Mouse (Mus musculus) layer of hippocampus, postnatal 25 days (tissue): Measurements from ENCODE around the gene Ocln. TPM values are rescaled to one million over a fixed set of nuclear protein-coding genes. Genes with fewer than 3 reads are reported as not detected.
A peak's percentile ranks its signal among the peaks of the same experiment; 100 is the strongest.
"Not testable (repeated sequence)": the region's sequence is repeated elsewhere in the genome, so short reads cannot be mapped to it uniquely, and the experiment has no call there.

Source experiments
- DNase-seq, 2 experiments: peaks; one replicate each; pipeline ENCODE4 v3.0.0; 2022; ENCODE audit warnings: mixed read lengths in 2 of 2, low spot score in 1 of 2; ENCODE audit errors: extremely low spot score in 1 of 2
- total RNA-seq, 2 experiments: library from RNA; stranded (reverse); gene quantifications; 2 replicates each; pipeline ENCODE4 v1.2.3; 2021

Ocln gene
- total RNA-seq, 2 experiments from 2014 or later: 12.4 to 13.2 TPM

DNA sequence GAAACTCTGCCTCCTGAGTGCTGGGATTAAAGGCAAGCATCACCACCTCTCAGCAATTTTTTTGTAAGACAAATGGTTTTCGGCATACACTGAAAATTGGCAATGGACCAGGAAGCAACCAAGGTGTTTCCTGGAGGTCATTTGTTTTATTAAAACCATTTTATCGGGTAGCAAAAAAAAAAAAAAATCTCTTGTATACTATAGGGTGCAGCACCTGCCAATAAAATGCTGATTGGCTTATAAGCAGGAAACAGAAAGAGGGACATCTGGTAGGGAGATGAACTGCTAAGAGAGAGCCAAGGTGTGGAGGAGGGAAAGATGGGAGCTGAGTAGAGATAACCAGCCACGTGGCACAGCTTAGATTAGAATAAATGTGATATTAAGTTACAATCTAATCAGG is 7.0 kb downstream of the Ocln start:
- DNase-seq: no peak

DNA sequence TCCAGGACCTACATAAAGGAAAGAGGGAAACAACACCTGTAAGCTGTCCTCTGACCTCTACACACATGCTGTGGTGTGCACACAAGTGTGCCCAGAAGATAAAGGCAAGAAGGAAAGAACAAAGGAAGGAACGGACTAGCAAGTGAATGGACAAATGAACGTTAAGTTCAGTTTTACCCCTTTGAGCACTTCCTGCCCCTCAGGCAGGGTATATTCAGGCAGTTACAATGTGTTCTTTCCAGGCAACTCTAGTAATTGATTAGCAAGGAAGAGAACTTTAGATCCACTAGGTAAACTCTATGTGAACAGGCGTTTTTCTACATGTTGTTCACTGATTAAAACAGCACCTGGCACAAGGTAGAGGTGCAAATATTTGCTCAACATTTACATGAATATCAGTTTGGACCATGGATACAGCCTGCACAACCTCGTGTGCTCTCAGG is 8.3 kb downstream of the Ocln start:
- DNase-seq: no peak

DNA sequence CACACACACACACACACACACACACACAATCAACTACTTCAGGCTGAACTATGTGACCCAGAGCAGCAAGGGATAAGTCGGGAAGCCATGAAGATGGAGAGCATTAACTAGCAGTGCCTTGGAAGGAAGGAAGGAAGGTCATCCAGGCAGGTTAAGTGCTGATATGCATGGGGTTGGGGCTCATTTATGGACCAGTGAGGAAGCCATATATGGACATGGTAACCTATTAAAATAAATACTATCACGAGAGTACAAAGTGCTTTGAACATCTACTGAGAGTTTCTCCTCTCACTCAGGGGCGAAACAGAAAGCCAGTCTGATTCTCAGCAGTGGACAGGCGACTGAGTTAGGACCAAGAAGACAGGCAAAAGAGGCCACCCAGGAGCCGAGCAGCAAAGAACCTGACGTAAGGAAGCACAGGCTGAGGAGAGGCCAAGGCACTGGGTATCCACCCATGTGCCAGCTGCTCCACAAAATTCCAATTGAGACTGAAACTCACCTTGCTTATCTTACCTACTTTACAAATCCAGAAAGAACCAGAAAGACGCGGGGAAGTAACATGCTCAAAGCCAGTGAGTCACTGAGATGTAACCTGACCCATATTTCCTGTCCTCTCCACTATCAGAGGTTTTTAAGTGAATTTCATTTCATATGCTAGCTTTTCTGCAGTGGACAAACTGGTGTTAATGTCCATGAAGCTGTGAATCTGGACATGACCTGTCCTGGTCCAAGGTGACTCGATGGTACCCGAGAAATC is 9.3 kb downstream of the Ocln start:
- DNase-seq: no peak

DNA sequence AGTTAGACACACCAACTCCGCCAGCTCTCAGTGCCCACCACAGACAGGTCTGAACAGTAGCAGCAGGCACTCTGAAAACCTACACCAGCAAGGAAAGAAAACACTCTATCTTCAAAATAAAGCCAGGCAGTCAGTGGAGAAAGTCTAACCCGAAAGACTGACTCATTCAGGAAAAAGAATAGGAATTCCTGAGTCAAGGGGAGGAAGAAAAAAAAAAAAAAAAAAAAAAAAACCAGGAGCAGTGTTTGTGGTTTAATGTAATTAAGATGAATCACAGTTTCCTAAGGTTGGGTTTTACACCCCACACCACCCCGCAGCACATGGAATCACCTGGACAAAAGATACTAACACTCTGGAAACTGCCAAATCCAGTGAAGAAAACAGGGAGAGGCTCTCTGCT is 16.4 kb downstream of the Ocln start:
- DNase-seq: no peak

DNA sequence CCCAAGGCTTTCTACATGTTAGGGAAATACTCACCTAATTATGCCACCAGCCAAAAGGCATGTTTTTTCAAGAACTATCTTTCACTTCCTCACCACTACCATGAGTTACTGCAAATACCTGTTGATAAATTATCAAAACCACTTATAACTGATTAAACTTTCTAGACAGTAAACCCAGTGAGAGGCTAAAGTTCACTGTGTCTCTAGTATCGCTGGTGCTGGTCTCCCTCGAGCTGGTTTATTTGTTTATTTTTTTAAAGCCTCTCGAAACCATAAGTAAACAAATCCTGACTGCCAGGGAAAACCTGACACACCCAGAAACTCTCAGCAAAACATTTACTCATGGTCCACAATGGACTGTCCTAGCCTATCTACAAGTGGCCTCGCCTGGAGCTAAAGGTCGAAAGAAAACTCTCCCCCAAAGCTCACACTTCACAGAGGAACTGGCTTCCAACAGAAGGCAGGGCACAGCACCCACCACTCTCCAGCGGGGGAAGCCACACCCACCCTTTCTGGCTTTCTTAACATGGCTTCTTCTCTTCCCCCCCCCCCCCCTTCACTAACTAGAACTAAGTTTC is 19.6 kb downstream of the Ocln start:
- no peak for DNase-seq

DNA sequence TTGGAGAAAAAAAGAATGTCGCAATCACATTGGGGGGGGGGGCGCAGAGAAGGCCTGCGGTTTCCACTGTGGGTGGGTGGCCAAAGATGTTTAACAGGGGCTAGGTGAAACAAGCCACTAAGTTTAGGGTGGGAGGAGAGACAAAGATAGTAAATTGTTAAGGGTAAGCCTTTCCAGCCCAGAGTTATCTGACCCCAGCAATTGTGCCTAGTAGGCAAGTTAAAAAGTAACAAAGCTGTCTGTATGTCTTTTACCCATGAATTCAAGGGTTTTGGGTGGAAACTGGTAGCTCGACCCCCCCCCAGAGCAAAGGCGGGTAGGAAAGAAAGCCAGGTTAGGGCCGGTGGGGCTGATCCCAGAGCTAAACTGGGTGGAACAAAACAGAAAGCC is 25.9 kb downstream of the Ocln start:
- no peak for DNase-seq

DNA sequence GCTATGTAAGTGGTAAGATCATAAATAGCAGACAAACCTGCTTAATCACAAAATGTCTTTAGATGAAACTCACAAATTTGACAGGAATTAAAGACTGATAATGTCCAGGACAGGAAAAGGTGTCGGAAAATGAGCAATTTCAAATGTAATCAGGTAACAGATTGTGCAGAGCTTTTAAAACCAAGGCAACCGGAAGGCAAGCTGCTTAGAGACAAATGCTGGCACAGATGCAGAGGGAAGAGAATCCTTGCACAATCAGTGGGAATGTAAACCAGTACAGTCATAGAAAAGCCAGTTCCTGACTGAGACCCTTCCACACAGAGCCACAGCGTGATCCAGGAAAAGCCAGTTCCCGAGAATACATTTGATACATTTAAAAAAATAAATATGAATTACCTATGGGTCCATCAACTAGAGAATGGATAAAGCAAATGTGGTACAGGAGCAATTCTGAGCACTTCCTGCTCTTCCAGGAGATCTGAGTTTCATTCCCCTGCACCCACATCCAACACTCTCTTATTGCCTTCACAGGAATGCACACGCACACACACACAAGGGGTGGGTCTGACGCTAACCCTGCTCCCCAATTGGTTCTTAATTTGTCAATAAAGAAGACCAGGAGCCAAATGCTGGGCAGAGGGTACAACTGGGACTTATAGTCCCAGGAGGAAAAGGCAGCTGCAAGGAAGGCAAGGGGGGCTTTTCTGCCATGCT is 26.4 kb downstream of the Ocln start:
- peak in 1 of 2 experiments; percentile 13 for DNase-seq

DNA sequence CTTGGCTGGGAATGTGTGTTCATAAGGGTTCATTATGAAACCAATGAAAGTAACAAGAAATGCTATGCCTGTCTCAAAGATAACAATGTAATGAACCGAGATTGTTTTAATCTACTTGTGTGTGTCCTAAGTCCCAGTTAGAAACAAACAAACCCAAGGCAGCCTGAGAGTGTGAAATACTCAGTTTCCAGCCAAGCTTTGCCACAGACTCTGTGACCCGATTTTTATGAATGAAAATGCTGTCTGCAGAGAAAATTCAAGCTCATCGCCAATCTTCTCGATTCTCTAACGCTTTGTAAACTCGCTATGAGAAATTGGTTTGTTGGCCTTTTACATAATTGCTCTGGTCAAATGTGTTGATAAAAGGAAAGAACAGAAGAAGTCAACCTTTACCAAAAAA is 27.6 kb downstream of the Ocln start:
- no peak for DNase-seq

DNA sequence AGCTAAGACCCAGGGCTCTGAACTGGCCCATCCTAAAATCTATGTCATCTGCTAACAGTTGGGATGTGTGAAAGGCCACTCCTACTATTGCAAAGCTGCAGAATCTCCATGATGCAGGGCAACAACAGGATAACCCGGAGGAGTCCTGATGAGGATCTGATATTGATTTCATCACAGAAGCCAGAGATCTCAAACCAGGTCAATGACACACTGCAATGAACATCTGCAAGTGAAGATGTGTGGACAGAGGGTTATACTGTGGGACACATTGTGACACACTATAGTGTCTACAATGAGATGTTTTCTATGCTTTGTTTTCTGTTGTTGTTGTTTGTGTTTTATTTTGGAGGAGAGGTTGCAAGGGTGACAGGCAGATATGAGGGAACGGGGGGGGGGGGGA is 28.8 kb downstream of the Ocln start:
- DNase-seq: no peak

DNA sequence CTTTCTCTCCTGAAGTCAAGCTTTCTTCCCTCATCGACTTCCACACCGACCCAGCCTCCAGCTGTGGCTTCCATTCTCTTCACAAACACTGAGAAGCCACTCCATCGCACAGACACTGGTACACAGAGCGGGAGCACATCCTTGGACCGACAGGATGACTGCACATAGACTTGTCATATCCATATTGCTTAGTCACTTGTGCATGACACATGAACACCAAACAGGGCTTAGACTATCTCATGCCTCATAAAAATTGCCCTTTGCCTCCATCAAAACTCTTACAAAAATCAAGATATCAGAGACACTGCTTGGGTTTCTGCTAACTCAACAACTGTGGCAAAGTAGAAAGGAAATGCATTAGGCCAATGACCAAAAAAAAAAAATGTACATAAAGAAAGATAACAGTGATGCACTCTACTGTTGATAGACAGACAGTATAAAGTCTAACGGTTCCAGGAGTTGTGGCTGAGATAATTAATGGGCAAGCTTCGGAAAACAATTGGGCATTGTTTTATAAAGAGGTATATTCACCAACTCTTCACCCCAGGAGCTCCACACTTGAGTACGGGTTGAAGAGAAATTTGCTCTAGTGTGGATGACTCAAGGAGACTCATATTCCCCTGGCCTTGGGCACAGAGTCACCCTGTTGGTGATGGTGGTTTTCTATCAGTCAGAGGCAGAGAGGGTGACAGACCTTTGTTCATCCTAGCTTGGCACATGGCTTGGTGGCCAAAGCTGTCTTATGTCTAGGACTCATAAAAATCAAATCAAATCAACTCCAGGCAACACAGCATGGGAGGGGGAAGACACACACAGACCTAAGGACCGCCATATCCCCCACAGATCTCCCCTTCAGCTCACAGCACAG is 30.6 kb downstream of the Ocln start:
- DNase-seq: no peak

DNA sequence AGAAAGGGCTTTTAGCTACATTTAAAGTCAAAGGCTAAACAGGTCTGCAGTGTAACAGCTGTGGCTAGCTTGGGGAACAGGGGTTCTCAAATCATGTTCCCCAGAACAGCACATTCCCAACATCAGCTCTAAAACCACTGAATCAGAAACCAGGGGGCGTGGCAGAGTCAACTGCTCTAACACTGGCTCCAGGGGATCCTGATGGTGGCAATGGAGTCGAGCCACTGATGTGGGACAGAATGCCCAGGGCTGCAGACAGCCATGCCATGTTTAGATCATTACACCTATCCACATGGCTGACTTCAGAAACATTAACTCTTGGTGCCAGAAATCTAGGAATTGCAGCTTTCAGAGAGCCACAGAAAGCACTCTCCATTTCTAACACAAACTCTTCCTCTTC is 33.4 kb downstream of the Ocln start:
- no peak for DNase-seq

DNA sequence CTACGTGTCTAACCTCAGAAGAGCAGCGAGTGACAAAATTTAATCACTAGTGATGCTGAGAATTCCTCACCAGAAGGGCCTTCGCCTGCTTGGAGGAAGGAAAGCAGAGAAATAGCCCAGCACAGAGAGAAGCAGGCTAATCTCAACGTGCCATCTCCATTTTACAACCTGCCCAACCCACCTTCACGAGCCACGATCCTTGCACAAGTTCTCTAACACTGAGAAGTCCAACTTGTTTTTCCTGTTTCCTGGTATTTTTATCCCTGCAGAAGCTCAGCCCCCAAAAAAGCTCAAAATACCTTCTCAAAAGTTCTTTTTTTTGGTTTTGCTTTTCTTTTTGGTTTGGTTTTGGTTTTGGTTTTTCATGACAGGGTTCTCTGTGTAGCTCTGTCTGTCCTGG is 34.3 kb downstream of the Ocln start:
- no peak for DNase-seq

DNA sequence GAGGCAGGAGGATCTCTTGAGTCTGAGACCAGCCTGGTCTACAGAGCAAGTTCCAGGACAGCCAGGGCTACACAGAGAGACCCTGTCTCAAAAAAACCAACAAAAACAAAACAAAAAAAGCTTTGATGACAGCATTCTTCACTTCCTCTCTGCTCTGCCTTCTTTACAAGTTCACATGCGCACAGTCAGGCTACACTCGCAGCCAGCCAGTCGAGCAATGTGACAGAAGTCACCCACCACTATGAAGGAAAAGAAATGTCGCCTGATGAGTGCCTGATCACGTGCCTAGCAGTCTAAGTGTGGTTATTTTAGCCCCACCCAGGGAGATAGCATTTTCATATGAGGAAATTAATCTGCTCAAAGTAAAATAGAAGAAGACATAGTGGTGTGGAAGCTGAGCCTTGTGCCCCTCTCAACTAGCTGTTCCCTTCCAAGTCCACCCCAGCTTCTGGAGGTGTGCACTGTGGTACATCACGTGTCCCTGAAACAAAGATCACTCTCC is 34.8 kb downstream of the Ocln start:
- DNase-seq: no peak

DNA sequence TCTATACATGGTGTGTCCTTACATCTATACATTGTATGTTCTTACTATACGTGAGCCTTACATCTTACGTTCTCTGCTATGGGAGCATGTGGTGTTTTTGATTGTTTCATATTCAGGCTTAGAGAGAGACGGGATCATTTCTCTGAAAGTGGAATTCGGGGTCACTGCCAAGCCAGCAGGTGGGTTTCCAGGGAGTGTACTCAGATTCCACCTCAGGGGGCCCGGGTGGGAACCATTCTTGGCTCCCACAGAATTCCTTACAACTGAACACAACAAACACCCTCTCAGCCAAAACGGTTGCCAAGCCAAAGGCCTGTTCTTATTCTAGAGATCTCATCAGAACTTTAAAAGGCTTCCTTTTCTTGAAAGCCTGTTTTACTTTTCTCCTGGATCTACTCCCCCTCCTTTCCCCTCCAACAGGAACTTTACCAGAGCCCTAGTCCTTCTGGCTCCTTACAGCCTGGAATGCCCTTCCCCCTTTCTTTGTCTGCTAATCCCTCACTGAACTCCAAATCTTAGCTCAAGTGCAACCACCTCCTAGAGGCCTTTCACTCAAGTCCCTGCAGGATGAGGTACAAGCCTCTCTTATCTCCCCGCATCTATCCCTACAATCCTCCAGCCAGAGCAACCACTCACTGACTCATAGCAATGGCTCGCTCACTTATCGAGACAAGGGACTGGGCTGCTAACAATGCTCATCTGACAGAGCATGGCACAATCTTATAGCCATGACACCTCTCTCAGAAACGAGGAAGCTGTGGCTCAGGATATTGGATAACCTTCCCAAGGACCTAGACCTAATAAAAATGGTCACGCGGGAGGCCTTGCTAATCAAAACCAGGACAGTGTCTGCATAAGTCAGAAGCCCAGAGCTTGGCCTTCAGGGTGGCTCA is 36.1 kb downstream of the Ocln start:
- no peak for DNase-seq

DNA sequence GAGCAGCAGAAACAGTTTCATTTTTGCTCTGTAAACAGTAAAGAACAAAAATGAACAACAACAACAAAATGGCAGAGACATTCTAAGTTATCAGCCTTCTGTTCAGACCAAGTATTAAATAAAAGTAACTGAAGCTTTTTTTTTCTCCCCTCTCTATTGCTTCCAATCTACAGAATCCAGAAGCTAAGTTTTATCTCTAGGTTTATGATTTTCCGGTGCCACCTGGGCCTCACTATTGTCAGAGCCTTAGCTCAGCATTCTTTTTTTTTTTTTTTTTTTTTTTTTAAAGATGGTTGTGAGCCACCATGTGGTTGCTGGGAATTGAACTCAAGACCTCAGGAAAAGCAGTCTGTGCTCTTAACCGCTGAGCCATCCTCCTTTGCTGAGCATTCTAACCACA is 39.7 kb downstream of the Ocln start:
- no peak for DNase-seq

DNA sequence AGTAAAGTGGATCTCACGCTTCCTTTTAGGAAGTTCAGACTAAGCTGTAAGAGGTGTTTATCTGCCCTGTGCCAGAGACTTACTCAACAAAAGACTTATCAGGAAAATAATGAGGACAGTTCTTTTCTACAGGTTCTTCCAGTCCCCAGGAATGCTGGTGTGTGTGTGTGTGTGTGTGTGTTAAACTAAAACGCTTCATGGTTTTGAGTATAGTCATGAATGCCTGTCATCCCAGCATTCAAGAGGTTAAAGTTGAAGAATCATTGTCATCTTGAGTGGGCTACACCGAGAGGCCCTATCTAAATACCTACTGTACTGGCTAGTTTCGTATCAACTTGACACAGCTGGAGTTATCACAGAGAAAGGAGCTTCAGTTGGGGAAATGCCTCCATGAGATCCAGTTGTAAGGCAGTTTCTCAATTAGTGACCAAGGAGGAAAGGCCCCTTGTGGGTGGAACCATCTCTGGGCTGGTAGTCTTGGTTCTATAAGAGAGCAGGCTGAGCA is 40.6 kb downstream of the Ocln start:
- DNase-seq: no peak

DNA sequence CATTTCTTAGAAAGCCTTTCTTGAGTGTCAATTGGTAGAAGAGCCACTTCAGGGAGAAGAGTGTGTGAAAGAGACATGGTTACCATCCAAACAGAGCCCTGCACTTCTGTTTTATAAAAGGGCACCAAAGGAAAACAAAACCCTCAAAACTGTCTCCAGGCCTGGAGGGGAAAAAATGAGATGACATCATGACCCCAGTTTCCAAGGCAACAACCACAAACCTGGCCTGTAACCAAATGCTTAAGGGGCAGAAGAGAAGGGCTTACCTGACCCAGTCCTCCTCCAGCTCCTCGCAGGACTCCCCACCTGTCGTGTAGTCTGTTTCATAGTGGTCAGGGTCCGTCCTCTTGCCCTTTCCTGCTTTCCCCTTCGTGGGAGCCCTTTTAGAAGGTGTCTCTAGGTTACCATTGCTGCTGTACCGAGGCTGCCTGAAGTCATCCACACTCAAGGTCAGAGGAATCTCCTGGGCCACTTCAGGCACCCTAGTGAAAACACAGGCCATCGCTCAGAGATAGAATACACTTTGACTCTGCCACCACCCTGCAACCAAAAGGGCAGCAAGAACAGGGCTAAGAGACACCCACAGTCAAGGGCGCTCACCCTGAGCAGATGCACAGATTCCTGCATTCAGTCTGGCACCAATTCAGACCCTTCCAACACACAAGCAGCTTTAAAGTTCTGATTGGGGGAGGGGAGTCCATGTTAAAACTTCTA is 41.2 kb downstream of the Ocln start:
- no peak for DNase-seq

DNA sequence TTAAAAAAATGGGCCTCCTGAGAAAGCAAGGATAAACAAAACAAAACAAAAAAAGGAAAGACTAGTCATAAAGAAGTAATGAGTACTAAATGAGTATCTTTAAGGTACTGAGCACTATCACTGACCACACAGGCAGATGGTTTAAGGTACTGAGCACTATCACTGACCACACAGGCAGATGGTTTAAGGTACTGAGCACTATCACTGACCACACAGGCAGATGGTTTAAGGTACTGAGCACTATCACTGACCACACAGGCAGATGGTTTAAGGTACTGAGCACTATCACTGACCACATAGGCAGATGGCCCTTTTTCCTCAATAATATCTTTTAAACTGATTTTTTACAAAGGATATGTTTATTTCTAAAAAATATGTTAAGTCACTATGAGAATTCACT is 52.9 kb downstream of the Ocln start:
- not testable (repeated sequence) for DNase-seq

DNA sequence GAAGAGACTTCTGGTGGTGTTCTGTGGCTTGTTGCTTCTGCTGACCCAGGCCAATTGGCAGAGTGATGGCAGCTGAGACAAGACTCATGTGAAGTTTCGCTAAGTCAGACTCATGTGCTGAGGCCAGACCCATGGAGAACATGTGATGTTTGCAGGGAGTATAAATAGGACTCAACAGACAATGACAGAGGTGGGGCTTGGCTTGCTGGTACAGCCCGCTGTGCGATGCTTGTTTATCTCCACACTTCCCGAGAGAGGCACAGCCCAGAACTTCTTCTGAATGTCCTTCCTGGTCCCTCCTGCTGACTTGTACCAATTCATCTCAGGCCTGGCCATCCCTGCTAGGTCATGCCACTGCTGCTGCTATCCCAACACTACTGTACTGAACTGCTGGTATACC is 57.2 kb downstream of the Ocln start:
- DNase-seq: no peak
